Mouse (Mus musculus): ENCODE data around the gene 1700023F06Rik.

1700023F06Rik gene

DNA sequence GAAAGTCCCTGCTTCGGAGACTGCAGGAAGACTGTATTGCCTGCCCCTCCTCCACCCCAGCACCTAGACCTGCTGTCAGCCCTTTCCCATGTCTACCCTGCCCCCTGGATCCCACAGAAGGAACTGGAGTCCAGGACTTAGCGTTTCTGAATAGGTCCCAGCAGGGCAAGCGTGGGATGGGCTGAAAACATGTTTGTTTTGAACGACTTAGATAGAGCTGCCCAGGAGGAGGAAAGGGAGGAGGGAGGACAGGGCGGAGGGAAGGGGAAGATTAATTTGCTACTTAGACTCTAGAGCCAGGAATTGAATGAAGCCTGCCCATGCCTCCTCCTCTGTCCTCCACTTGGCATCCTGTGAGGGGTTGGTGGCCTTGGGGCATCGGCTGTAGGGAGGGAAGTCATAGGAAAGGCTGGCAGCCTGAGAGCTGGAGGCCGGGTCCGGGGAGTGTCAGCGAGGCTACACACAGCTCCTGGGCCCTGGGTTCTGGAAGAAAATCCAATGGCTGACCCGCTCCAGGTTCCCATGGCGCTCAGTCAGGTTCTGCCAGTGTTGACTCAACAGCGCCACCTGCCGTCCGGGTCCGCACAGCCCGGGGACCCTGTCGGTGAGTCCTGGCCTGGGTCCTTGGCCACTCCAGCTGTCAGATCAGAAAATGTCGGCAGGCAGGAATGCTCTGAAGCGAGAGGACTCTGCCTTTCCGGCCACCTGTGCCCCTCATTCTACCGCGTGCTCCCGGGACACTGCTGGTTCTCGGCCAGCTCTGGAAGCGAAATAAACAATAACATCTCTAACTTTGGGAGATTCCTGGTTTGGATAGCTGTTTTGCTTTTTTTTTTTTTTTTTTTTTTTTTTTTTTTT, 49.5 kb downstream of the 1700023F06Rik start:
- peak; percentile 92 for DNase-seq

DNA sequence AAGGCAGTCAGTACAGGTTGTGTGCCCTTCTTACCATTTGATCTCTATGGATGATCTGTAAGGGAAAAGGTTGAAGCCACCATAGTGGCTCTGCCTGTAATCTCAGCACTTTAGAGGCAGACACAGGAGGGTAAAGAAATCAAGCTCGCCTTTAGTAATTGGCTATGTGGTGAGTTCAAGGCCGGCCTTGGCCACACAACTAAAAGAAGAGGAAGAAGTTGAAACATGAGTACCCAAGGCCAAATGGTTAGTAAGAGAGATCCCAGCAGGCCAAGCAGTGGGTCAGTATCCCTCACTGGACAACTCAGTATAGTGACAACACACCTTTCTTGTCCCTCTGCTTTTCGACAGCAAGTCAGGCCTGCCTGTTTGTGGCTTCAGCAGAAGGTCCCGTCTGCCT, 58.6 kb downstream of the 1700023F06Rik start:
- DNase-seq, result no peak

Measured in embryo, embryonic 11 days (tissue).